Comparison of ENCODE assay signal across 27 mouse cellular contexts in the genomic region with DNA sequence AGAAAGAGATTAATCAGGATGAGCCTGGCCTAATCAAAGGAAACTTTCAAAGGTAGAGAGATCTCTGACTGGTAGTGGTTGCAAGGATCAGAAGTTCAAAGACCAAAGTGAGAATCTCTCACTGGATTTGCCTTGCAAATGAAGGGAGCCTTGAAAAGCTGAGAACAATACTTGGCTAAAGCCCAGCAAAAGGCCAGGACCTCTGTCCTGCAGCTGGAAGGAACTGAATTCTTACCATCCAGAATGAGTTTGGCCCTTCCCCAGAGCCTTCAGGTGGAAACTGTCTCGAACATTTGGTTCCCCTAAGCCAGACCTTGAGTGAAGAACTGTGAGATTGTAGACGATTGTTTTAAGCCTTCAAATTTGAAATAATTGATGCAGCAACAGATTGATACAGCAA. TPM values are rescaled to one million over a fixed set of nuclear protein-coding genes. Genes with fewer than 3 reads are reported as not detected.
DNase-seq lines count a peak whose midpoint lies in the region; ATAC-seq and TF ChIP-seq lines count a peak whose summit lies in the region.
"Had no signal": no experiment of that assay in that cellular context is flagged by ENCODE, and none has a peak within 500 bp of the region (broad histone marks: within the 10 kb centered on the region; RNA-seq: fewer than 3 reads in every experiment).

No protein-coding gene starts in this region.

- H3K4me3 ChIP-seq in kidney, adult 2 months (ENCODE audit: insufficient read depth, low read depth, low read length), result no peak overlapping the region
- no peak overlapping the region for H3K4me3 ChIP-seq in midbrain, embryonic 10.5 days
- no peak overlapping the region for H3K4me3 ChIP-seq in midbrain, postnatal 0 days (ENCODE audit: low read depth, low read length)
- no peak overlapping the region for H3K4me3 ChIP-seq in forebrain, postnatal 0 days (ENCODE audit: low read depth, low read length)
- no peak overlapping the region for H3K4me3 ChIP-seq in forebrain, embryonic 12.5 days (replicated peaks)
- H3K4me3 ChIP-seq: embryonic facial prominence, embryonic 15.5 days; erythroblast, embryonic 14.5 days; forebrain, embryonic 10.5 days; forebrain, embryonic 15.5 days; heart, adult 2 months; heart, embryonic 15.5 days; hindbrain, embryonic 10.5 days had no signal

- peaks cover 3% of the 10 kb centered on the region; the same call in 1 of the 2 replicates for H3K4me1 ChIP-seq in kidney, adult 2 months (ENCODE audit: control insufficient read depth, insufficient read depth, low read length)
- peaks cover 15% of the 10 kb centered on the region for H3K4me1 ChIP-seq in midbrain, embryonic 10.5 days
- no peaks in the 10 kb centered on the region for H3K4me1 ChIP-seq in midbrain, postnatal 0 days (ENCODE audit: insufficient read depth, low read length)
- H3K4me1 ChIP-seq in forebrain, postnatal 0 days (ENCODE audit: insufficient read depth), result no peaks in the 10 kb centered on the region
- peaks cover 3% of the 10 kb centered on the region; the same call in 1 of the 2 replicates for H3K4me1 ChIP-seq in forebrain, embryonic 12.5 days
- H3K4me1 ChIP-seq: embryonic facial prominence, embryonic 15.5 days; forebrain, embryonic 15.5 days; heart, embryonic 15.5 days had no signal

- H3K9me3 ChIP-seq in midbrain, embryonic 10.5 days (replicated peaks), result no peaks in the 10 kb centered on the region
- no peaks in the 10 kb centered on the region for H3K9me3 ChIP-seq in midbrain, postnatal 0 days (ENCODE audit: low read length)
- no peaks in the 10 kb centered on the region for H3K9me3 ChIP-seq in forebrain, postnatal 0 days (ENCODE audit: low read length)
- H3K9me3 ChIP-seq in forebrain, embryonic 12.5 days, result no peaks in the 10 kb centered on the region
- H3K9me3 ChIP-seq: embryonic facial prominence, embryonic 15.5 days; forebrain, embryonic 10.5 days; forebrain, embryonic 15.5 days; G1E; heart, embryonic 15.5 days; hindbrain, embryonic 10.5 days had no signal

- WGBS in kidney, adult 2 months, result 16% methylated on average over 2 of the region's 2 CpGs
- 42% methylated on average over 2 of the region's 2 CpGs for WGBS in midbrain, embryonic 10.5 days
- 31% methylated on average over 2 of the region's 2 CpGs for WGBS in midbrain, postnatal 0 days
- WGBS in forebrain, postnatal 0 days, result 41% methylated on average over 2 of the region's 2 CpGs
- WGBS in forebrain, embryonic 12.5 days, result 54% methylated on average over 2 of the region's 2 CpGs

- no peak for ATAC-seq in midbrain, postnatal 0 days (ENCODE audit: low FRiP score)
- no peak for ATAC-seq in forebrain, postnatal 0 days
- ATAC-seq in forebrain, embryonic 12.5 days (ENCODE audit: low FRiP score), result no peak
- ATAC-seq: forebrain, embryonic 15.5 days had no signal

- H3K36me3 ChIP-seq in kidney, adult 2 months (ENCODE audit: control insufficient read depth, insufficient read depth, low read length), result no peaks in the 10 kb centered on the region
- no peaks in the 10 kb centered on the region for H3K36me3 ChIP-seq in midbrain, embryonic 10.5 days
- no peaks in the 10 kb centered on the region for H3K36me3 ChIP-seq in midbrain, postnatal 0 days (ENCODE audit: insufficient read depth, low read length)
- H3K36me3 ChIP-seq in forebrain, postnatal 0 days (ENCODE audit: insufficient read depth), result no peaks in the 10 kb centered on the region
- H3K36me3 ChIP-seq in forebrain, embryonic 12.5 days (replicated peaks), result no peaks in the 10 kb centered on the region
- H3K36me3 ChIP-seq: embryonic facial prominence, embryonic 15.5 days; forebrain, embryonic 10.5 days; forebrain, embryonic 15.5 days; G1E; heart, embryonic 15.5 days; hindbrain, embryonic 10.5 days had no signal

- TF ChIP-seq POLR2A in kidney, adult 2 months (IDR thresholded peaks at IDR 0.05; ENCODE audit: low read depth, low read length), result no peak

- no peak overlapping the region for H3K27ac ChIP-seq in kidney, adult 2 months (ENCODE audit: insufficient read depth, low read depth, low read length)
- no peak overlapping the region for H3K27ac ChIP-seq in midbrain, embryonic 10.5 days (replicated peaks)
- no peak overlapping the region for H3K27ac ChIP-seq in midbrain, postnatal 0 days (ENCODE audit: low read depth, low read length)
- H3K27ac ChIP-seq in forebrain, postnatal 0 days (ENCODE audit: low read depth, low read length), result no peak overlapping the region
- no peak overlapping the region for H3K27ac ChIP-seq in forebrain, embryonic 12.5 days
- H3K27ac ChIP-seq: embryonic facial prominence, embryonic 15.5 days; forebrain, embryonic 10.5 days; forebrain, embryonic 15.5 days; heart, adult 2 months; heart, embryonic 15.5 days; hindbrain, embryonic 10.5 days; hindbrain, embryonic 14.5 days had no signal

- no peak overlapping the region for H3K9ac ChIP-seq in midbrain, postnatal 0 days (replicated peaks; ENCODE audit: low read length, poor library complexity, severe bottlenecking)
- H3K9ac ChIP-seq in forebrain, postnatal 0 days, result no peak overlapping the region
- H3K9ac ChIP-seq in forebrain, embryonic 12.5 days, result no peak overlapping the region
- H3K9ac ChIP-seq: embryonic facial prominence, embryonic 15.5 days; forebrain, embryonic 15.5 days; heart, embryonic 15.5 days; hindbrain, embryonic 14.5 days had no signal

- no peak overlapping the region for H3K4me2 ChIP-seq in midbrain, postnatal 0 days (ENCODE audit: low read depth, low read length, poor library complexity, severe bottlenecking)
- no peak overlapping the region for H3K4me2 ChIP-seq in forebrain, postnatal 0 days (ENCODE audit: low read depth)
- no peak overlapping the region for H3K4me2 ChIP-seq in forebrain, embryonic 12.5 days
- H3K4me2 ChIP-seq: embryonic facial prominence, embryonic 15.5 days; forebrain, embryonic 15.5 days; heart, embryonic 11.5 days; heart, embryonic 15.5 days; hindbrain, embryonic 14.5 days had no signal

- DNase-seq in kidney, adult 2 months, result peak; percentile 88
- DNase-seq in kidney, postnatal 4 days, result no peak
- peak; percentile 25 for DNase-seq in midbrain, embryonic 10.5 days (ENCODE audit: low spot score)
- DNase-seq in midbrain, postnatal 0 days (ENCODE audit: low spot score), result no peak
- peak; percentile 55 for DNase-seq in kidney, postnatal 14 days
- DNase-seq in forebrain, postnatal 0 days, result no peak
- DNase-seq: adrenal gland, postnatal 10 days; cerebellum, adult 11 months; cerebellum, adult 8-10 months; cerebellum, postnatal 14 days; embryo, embryonic 11 days; gastrocnemius, postnatal 10 days; heart, adult 2 months; heart, postnatal 14 days had no signal

- no peak for TF ChIP-seq CTCF in kidney, adult 2 months (conservative IDR thresholded peaks at IDR 0.05; ENCODE audit: insufficient read depth, insufficient read length, low read depth, low read length)
- TF ChIP-seq CTCF in midbrain, postnatal 0 days (IDR thresholded peaks at IDR 0.05), result no peak
- no peak for TF ChIP-seq CTCF in forebrain, postnatal 0 days (IDR thresholded peaks at IDR 0.05; ENCODE audit: low read depth)

- H3K27me3 ChIP-seq in kidney, adult 2 months (replicated peaks; ENCODE audit: control insufficient read depth, insufficient read depth, low read length), result no peaks in the 10 kb centered on the region
- no peaks in the 10 kb centered on the region for H3K27me3 ChIP-seq in midbrain, embryonic 10.5 days (ENCODE audit: low read depth, poor library complexity, severe bottlenecking)
- no peaks in the 10 kb centered on the region for H3K27me3 ChIP-seq in midbrain, postnatal 0 days (ENCODE audit: insufficient read depth, low read length)
- no peaks in the 10 kb centered on the region for H3K27me3 ChIP-seq in forebrain, postnatal 0 days (ENCODE audit: insufficient read depth, low read length)
- no peaks in the 10 kb centered on the region for H3K27me3 ChIP-seq in forebrain, embryonic 12.5 days
- H3K27me3 ChIP-seq: embryonic facial prominence, embryonic 15.5 days; forebrain, embryonic 15.5 days; heart, embryonic 15.5 days had no signal

RNA-seq across cellular contexts. Expression of gene Ptpdc1, which starts 12.2 kb away (rescaled TPM):
- polyA plus RNA-seq in kidney, adult 2 months (2012; rRNA removed), result 7.7 and 8.5 TPM in 2 replicates
- polyA plus RNA-seq in midbrain, embryonic 10.5 days (2016; fragmentation: Nextera tagmentation; extraction: Ambion mirVana), result 11.0 and 13.8 TPM in 2 replicates
- total RNA-seq in midbrain, postnatal 0 days (2014; rRNA removed), result 23.2 and 36.3 TPM in 2 replicates
- polyA plus RNA-seq in midbrain, postnatal 0 days (2015; fragmentation: Nextera tagmentation; extraction: Ambion mirVana), result 13.5 and 15.3 TPM in 2 replicates
- total RNA-seq in forebrain, postnatal 0 days (2014; rRNA removed), result 19.5 and 36.4 TPM in 2 replicates
- polyA plus RNA-seq in forebrain, postnatal 0 days (2015; fragmentation: Nextera tagmentation; extraction: Ambion mirVana), result 8.5 and 12.4 TPM in 2 replicates
- 16.1 and 19.3 TPM in 2 replicates for polyA plus RNA-seq in forebrain, embryonic 12.5 days (2016; fragmentation: Nextera tagmentation; extraction: Ambion mirVana)
- polyA plus RNA-seq: erythroblast, embryonic 14.5 days; G1E had no signal

RNA-seq across cellular contexts. Expression of gene Barx1, which starts 25.1 kb away (rescaled TPM):
- not detected in 2 replicates for polyA plus RNA-seq in kidney, adult 2 months (2012; rRNA removed)
- polyA plus RNA-seq in midbrain, embryonic 10.5 days (2016; fragmentation: Nextera tagmentation; extraction: Ambion mirVana), result 0.21 and 0.84 TPM in 2 replicates
- total RNA-seq in midbrain, postnatal 0 days (2014; rRNA removed), result not detected in 2 replicates
- not detected in 2 replicates for polyA plus RNA-seq in midbrain, postnatal 0 days (2015; fragmentation: Nextera tagmentation; extraction: Ambion mirVana)
- not detected in 2 replicates for total RNA-seq in forebrain, postnatal 0 days (2014; rRNA removed)
- polyA plus RNA-seq in forebrain, postnatal 0 days (2015; fragmentation: Nextera tagmentation; extraction: Ambion mirVana), result not detected in 2 replicates
- 0.88 and 2.2 TPM in 2 replicates for polyA plus RNA-seq in forebrain, embryonic 12.5 days (2016; fragmentation: Nextera tagmentation; extraction: Ambion mirVana)
- total RNA-seq: common myeloid progenitor, adult 5-6 weeks; G1E; gastrocnemius, postnatal 10 days; gastrocnemius, postnatal 4 days; heart, adult 2 months; heart, postnatal 14 days had no signal
- polyA plus RNA-seq: erythroblast, embryonic 14.5 days; forebrain, embryonic 15.5 days; frontal cortex, adult 2 months; G1E; hindbrain, embryonic 14.5 days had no signal

Comparison
In these comparisons a context has a peak if more than half of its experiments do, and no peak if none do; other contexts are left out.
1. DNase-seq: peak in kidney, adult 2 months (single experiment), midbrain, embryonic 10.5 days (single experiment) and kidney, postnatal 14 days (single experiment); none in kidney, postnatal 4 days (0 of 2), midbrain, postnatal 0 days (single experiment) and forebrain, postnatal 0 days (single experiment).